Mouse (Mus musculus) ovary, adult 10 weeks (tissue): ENCODE results near the gene Ocm. TPM values are rescaled to one million over a fixed set of nuclear protein-coding genes. Genes with fewer than 3 reads are reported as not detected.

ENCODE experiments used
- polyA plus RNA-seq: library from polyadenylated mRNA; stranded (reverse); fragments of 350-450 nt; fragmentation: Illumina TruSeq; extraction: RNeasy Lipid Tissue Mini Kit (QIAGEN cat#74804); gene quantifications from one replicate; pipeline ENCODE4 v1.2.3, GENCODE M21; 2014

Ocm gene
- polyA plus RNA-seq = not detected

DNA sequence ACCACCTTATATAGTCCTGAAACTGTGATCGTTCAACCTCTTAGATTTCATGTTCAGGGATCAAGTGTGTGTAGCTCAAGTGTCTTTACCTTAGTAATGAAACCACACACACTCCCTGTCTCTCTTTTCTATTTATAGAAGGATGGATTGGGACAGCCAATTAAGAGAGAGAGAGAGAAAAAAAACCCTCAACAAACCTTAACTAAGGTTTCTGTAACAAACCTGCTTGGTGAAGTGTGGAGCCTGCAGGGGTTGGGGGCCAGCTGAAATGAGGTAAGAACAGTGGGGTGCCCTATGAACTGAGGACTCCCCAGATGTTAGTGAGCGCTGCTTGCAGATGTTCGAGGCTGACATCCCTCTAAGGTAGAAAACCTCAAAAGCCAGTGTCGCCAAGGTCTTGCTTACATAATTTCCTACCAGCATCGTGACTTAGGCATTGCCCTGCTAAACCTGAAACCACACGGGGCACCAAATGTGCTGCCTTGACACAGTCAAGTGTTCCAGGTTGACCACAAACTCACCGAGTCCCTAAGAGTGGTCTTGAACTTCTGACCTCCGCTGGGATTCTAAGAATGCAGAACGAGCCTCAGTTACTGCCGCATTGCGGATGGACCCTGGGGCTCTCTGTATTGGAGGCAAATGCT, at the start of gene Ocm:
TSS of gene Ocm (minus strand) at position 51 of the 644 bp plus-strand sequence.

DNA sequence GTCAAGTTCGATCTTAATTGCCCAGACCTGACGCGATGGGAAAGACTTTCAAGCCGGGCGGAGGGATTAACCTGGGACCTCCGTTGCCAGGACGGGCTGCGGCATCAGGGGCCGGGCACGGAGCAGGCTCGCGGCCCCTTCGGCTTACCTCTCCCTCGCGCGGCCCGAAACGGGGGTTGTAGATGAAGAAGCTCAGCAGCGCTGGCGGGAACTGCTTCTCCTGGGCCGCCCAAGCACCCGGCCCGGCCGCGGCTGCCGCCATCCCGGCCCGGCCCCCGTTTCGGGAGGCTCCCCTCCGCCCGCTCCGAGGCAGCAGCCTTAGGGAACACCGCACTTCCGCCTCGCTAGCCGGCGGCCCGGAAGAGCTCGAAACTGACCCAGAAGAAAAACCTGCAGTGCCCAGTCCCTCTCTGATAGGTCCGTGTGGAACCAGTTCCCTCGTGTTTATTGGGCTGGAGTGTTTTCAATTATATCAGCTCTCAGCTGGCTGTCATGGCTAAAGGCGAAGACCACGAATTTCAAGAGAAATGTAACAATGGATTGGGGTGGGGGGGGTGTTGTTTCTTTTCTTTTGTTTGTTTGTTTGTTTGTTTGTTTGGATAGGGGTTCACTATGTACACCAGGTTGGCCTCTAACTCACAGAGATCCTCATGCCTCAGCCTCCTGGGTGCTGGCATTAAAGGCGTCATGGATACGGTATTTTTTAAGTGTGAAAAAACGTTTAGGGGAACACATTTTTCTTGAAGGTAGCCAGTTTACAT, 11.7 kb downstream of the Ocm start, which contains the start of gene Ccz1:
TSS of gene Ccz1 (minus strand) at position 327 of the 761 bp plus-strand sequence.

Other genes with a start within 250 kb of the Ocm start
- gene Eif2ak1, start 208.9 kb downstream of the Ocm start, polyA plus RNA-seq = 46.2 TPM
- not detected for gene Ankrd61, start 129.0 kb downstream of the Ocm start, polyA plus RNA-seq
- 7.7 TPM for gene Aimp2, start 116.8 kb downstream of the Ocm start, polyA plus RNA-seq
- 21.5 TPM for gene Pms2, start 116.7 kb downstream of the Ocm start, polyA plus RNA-seq
- gene Gm42421, start 98.5 kb downstream of the Ocm start, polyA plus RNA-seq = 3.0 TPM
- 2.2 TPM for gene Rsph10b, start 93.6 kb downstream of the Ocm start, polyA plus RNA-seq
- 124 TPM for gene Ccz1, start 11.8 kb downstream of the Ocm start, polyA plus RNA-seq
- 8.6 TPM for gene Lmtk2, start 73.8 kb upstream of the Ocm start, polyA plus RNA-seq
- gene Bhlha15, start 163.6 kb upstream of the Ocm start, polyA plus RNA-seq = 0.26 TPM
- gene Tecpr1, start 196.9 kb upstream of the Ocm start, polyA plus RNA-seq = 0.66 TPM
- gene Bri3, start 217.8 kb upstream of the Ocm start, polyA plus RNA-seq = 105 TPM